Mouse (Mus musculus) olfactory bulb, adult 2 months (tissue): ENCODE measurements around the gene 9930022D16Rik. TPM values are rescaled to one million over a fixed set of nuclear protein-coding genes. Genes with fewer than 3 reads are reported as not detected.

Experiments
- H3K27ac ChIP-seq: fragments of 200-500 bp; 2 replicates; pipeline ENCODE4 v1.5.1; 2012; ENCODE audit warnings: low read depth, low read length; ENCODE audit not compliant: insufficient read depth
- H3K4me1 ChIP-seq: fragments of 200-500 bp; 2 replicates; pipeline ENCODE4 v1.6.1; 2012; ENCODE audit warnings: low read length; ENCODE audit not compliant: control insufficient read depth, insufficient read depth
- H3K4me3 ChIP-seq: fragments of 200-500 bp; 2 replicates; pipeline ENCODE4 v1.5.1; 2012; ENCODE audit warnings: mild to moderate bottlenecking, low read depth, low read length, moderate library complexity; ENCODE audit not compliant: insufficient read depth
- CTCF ChIP-seq: fragments of 200-500 bp; IDR thresholded peaks from 2 replicates; pipeline ENCODE4 v1.5.1; 2012; ENCODE audit warnings: low read depth, mild to moderate bottlenecking, low read length, moderate library complexity; ENCODE audit not compliant: insufficient read depth
- POLR2A ChIP-seq: fragments of 200-500 bp; IDR thresholded peaks from 2 replicates; pipeline ENCODE4 v1.6.1; 2012; ENCODE audit warnings: mild to moderate bottlenecking, low read depth, low read length, moderate library complexity; ENCODE audit not compliant: insufficient read depth
- WGBS: fragments of 180-500 bp; shearing (Covaris S2); methylation state at CpG from one replicate; pipeline ENCODE4 v1.1.7; 2018; 5-methylcytosine and 5-hydroxymethylcytosine counted together
- polyA plus RNA-seq: library from polyadenylated mRNA; stranded (reverse); fragments of >200 nt; gene quantifications from 2 replicates; pipeline ENCODE4 v1.2.4, GENCODE M21; 2012; ENCODE audit warnings: low replicate concordance; ENCODE audit not compliant: missing spikeins, insufficient read depth, insufficient read length

9930022D16Rik gene
- polyA plus RNA-seq, 1 experiment = not detected

DNA sequence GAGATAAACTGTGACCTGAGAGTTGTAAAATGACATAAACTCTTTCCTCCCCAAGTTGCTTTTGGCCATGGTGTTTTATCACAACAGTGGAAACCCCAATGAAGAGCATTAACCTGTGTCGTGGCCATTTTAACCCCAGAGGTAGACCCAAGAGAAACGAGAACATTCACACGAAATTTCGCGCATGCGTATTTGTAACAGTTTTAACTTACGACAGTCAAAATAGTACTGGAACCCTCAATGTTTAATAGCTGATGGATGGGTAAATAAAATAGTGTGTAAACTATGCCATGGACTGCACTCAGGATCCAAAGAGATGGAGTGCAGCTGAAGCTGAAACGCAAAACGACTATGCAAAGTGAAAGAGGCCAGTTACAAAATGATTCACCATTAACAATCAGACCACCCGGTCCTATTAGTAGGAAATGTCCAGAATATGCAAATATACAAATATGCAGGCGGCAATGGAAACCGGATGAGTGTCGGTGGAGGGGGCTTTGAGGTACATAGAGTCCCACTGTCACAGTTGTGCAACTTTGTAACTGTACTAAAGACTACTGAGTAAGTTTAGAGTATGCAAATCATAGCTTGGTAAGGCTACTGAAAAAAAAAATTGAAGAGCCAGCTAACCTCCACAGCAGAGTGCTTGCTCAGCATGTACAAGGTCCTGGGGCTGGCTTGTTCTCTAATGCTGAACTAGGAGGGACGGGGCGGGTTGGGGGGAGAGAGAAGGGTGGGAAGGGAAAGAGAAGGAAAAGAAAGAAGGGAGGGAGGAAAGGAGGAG is 3.3 kb upstream of the 9930022D16Rik start:
- Histone ChIP-seq H3K4me3 (no peak overlapping the region), H3K4me1 (peaks cover 3% of the 10 kb centered on the region; the same call in 1 of the 2 replicates), H3K27ac (no peak overlapping the region)
- TF ChIP-seq CTCF = no peak
- TF ChIP-seq POLR2A = no peak
- 91% methylated on average over 15 of the region's 15 CpGs for WGBS

DNA sequence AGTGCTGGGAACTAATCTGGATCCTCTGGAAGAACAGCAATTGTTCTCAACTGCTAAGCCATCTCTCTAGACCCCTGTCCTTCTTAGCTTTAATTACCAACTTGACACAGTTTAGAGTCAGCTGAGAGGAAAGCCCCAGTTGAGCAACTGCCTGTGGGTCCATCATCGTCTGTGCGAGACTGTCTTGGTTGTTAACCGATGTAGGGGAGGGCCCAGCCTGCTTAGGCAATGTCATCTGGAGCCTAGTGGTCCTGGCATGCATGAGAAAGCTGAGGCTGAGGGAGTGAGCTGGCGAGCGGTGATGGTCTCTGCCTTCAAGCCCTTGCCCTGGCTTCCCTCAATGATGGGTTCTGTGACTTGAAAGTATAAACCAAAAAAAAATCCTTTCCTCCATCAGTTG is 1.1 kb downstream of the 9930022D16Rik start:
- peaks cover 5% of the 10 kb centered on the region for H3K4me1 ChIP-seq
- no peak overlapping the region for H3K4me3 ChIP-seq
- TF ChIP-seq POLR2A (no peak), CTCF (no peak)
- H3K27ac ChIP-seq = no peak overlapping the region
- WGBS = 90% methylated on average over 5 of the region's 5 CpGs

DNA sequence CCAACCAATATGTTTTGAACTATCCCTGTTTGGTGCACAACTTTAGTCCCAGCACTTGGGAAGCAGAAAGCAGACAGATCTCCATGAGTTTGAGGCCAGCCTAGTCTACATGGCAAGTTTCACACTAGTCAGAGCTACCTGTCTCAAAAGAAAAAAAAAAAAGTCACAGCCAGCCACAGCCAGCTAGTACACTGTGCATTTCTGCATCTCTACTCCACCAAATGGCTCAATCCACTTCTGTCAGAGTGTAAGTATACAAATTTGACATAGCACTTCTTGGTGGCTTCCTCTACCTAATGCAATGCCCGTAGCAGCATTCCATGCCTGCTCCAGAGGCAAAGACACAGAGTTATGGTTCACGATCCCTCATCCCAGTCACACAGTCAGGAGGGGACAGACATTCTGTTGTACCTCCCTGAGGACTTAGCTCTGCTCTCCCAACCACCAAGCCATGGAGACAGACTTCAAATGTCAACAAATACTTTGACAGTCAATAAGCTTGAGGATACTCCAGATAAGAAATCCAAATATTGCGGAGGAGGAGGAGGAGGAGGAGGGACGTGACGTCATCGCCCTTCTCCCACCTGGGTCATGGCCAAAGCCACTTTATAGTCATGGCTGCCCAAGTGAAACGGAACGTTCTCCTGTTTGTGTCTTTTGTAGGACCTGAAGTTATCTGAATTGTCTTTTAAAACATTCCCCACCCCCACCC is 3.1 kb downstream of the 9930022D16Rik start:
- TF ChIP-seq CTCF = no peak
- TF ChIP-seq POLR2A = no peak
- no peak overlapping the region for H3K4me3 ChIP-seq
- WGBS = 83% methylated on average over 8 of the region's 8 CpGs
- H3K27ac ChIP-seq = no peak overlapping the region
- peaks cover 11% of the 10 kb centered on the region for H3K4me1 ChIP-seq

DNA sequence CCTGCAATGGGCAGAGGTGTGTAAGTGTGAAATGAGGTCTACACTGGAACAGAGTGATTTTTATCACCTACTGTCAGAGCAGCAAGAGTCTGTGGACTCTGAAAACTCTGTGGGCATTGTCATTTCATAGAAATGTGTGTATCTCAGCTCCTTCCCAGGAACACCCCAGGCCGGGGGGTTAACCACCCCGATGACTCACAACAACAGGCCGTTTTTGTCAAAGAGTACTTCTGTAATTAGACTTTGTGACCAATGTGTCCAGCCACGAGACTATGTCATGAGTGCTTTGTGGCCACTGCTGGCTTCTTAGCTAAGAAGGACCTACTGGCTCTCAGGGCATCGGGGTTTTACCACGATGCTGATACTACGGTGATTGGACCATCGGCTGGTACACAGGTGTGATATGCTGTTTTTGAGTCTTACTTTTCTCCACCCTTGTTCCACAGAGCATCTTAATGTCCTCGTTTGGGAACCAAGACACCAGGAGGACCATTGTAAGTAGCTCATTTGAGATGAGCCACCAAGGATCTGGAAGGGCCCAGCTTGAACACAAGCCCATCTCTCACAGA is 3.8 kb downstream of the 9930022D16Rik start:
- Histone ChIP-seq H3K4me1 (peaks cover 11% of the 10 kb centered on the region), H3K4me3 (no peak overlapping the region), H3K27ac (no peak overlapping the region)
- no peak for TF ChIP-seq CTCF
- TF ChIP-seq POLR2A = no peak
- WGBS = 89% methylated on average over 9 of the region's 9 CpGs

DNA sequence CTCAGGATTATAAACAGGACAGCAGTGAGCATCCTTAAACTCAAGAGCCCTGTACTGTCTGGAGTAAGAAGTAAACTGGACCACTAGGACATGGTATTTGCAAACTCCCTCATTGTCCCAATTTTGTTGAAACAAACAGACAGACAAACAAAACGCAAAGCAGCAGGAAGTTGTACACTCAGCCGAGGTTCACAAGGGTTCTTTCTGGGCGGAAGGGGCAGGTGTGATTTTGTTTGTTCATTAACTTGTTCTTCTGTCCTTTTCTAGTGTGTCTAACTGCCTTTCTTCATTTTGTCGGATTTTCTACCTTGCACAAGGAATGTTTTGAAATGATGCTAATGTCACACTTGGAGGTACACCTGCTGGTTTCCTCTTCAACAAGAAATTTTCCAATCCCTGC is 5.7 kb downstream of the 9930022D16Rik start:
- TF ChIP-seq CTCF = no peak
- no peak for TF ChIP-seq POLR2A
- Histone ChIP-seq H3K4me1 (peaks cover 7% of the 10 kb centered on the region), H3K27ac (no peak overlapping the region), H3K4me3 (no peak overlapping the region)
- WGBS = 60% methylated on average over 4 of the region's 4 CpGs

DNA sequence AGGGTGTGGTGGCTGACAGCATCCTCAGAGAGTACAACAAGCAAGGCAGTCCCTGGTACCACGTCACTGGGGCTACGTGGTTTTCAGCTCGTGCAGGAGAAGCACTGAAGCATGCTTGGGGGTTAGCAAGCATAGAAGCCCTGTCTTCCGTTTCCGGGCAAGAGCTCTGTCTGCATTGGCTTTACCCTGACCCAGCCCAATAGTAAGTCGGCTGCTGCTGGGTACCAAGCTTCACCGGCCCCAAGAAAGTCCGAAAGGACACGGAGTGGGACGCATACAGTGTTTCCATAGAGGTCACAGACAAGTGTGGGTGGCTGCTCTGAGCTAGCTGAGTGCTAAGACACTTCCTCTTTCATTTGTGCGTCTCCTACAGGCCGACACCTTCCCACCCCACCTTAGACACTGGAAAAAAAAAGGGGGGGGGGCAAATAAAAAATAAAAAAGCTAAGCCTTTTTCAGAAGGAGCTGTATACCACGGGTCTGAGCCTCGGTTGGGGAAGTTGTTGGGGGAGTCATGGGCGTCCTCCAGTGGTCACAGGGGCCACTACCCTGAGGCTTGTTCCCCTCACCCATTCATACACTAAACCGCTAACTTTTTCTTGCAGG is 6.3 kb downstream of the 9930022D16Rik start:
- Histone ChIP-seq H3K4me1 (peaks cover 7% of the 10 kb centered on the region), H3K4me3 (no peak overlapping the region; the same call in 1 of the 2 replicates), H3K27ac (no peak overlapping the region)
- no peak for TF ChIP-seq POLR2A
- TF ChIP-seq CTCF = no peak
- 40% methylated on average over 16 of the region's 16 CpGs for WGBS

DNA sequence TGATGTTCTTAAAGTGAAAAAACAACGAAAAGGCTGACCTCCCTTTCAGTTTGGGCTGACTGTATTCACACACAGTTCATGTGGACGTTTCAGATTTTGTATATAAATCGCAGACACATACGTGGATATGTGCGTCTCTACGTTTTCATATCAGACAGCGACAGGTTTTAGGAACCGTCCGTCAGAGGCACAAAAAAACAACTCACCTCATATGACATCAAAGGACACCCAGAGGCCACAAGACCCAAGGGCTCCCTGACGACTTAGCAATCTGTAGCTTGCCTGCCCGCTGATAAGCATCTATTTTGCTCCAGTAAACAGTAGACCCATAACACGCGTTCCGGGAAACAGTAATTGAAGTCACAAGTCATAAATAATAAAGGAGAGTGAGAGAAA is 6.8 kb downstream of the 9930022D16Rik start:
- H3K4me1 ChIP-seq = peaks cover 11% of the 10 kb centered on the region
- no peak overlapping the region for H3K27ac ChIP-seq
- no peak for TF ChIP-seq CTCF
- no peak for TF ChIP-seq POLR2A
- H3K4me3 ChIP-seq = no peak overlapping the region
- 93% methylated on average over 14 of the region's 14 CpGs for WGBS

DNA sequence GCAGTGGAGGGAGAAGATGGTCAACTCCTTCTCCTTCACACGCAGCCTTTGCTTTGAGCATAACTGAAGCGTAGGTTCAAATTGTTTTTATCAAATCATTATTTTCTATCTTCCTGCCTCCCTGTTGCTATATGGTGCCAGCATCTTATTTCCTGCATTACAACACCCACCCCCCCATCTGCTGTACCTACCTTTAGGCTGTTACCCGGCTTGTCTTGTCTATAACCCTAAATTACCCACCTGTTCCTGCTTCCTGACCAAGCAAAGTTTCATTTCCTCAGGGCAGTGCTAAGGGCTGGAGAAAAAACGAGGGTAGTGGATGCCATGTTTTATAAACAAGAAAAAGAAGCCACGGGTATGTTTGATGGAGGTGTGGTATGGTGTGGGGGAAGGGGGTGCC is 7.5 kb downstream of the 9930022D16Rik start:
- 87% methylated on average over 5 of the region's 5 CpGs for WGBS

More for the DNA sequence above, 7.5 kb downstream of the 9930022D16Rik start:
- H3K27ac ChIP-seq = no peak overlapping the region
- no peak overlapping the region for H3K4me3 ChIP-seq
- peaks cover 11% of the 10 kb centered on the region for H3K4me1 ChIP-seq
- TF ChIP-seq CTCF (no peak), POLR2A (no peak)
